Mouse (Mus musculus) gastrocnemius, postnatal 10 days (tissue): Measurements from ENCODE around the gene Tec. TPM values are rescaled to one million over a fixed set of nuclear protein-coding genes. Genes with fewer than 3 reads are reported as not detected.

Source experiments
- DNase-seq: peaks from one replicate; pipeline ENCODE4 v3.0.0; 2021; ENCODE audit warnings: mixed read lengths
- total RNA-seq, 2 experiments: library from RNA; stranded (reverse); gene quantifications; 2 replicates each; pipeline ENCODE4 v1.2.3; 2021

Tec gene
- total RNA-seq, 2 experiments from 2014 or later, result 2.3 to 4.3 TPM

DNA sequence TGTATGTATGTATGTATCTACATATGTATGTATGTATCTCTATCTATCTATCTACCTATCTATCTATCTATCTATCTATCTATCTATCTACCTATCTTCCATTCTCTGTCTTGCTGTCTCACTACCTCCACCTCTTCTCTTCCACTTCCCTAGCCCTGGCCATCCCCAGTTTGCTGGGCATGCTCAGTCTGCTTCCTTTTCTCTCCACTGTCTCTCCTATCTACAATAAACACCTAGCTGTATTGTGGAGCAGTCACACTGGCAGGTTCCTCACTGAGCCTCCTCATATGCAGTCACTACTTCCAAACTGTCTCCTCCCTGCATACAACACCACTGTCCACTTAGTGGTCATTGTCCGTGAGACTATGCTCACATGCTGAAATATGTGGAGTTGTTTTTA lies 135.4 kb downstream of the Tec start:
- DNase-seq, result no peak

GRCm38 (mm10) chr5:72725404-72725803 lies 142.9 kb downstream of the Tec start:
- no peak for DNase-seq

DNA sequence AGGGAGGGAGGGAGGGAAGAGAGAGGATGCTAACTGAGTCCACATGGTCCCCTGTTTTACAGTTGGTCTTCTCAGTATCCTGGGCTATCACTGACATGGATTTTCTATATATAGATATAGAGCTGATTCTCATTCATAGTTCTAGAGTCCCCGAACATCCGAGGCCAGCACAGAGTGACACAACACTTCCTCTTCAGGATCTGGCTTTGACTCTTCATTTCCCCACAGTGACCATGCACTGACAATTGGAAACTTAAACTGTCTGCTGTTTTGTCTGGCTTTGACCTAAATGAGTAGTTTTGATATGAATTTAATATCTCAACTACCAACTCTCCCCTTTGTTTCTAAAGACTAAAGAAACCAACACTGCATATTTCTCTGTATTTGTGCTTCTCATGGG lies 144.9 kb downstream of the Tec start:
- DNase-seq, result no peak

GRCm38 (mm10) chr5:72720587-72720986 lies 147.7 kb downstream of the Tec start:
- no peak for DNase-seq

DNA sequence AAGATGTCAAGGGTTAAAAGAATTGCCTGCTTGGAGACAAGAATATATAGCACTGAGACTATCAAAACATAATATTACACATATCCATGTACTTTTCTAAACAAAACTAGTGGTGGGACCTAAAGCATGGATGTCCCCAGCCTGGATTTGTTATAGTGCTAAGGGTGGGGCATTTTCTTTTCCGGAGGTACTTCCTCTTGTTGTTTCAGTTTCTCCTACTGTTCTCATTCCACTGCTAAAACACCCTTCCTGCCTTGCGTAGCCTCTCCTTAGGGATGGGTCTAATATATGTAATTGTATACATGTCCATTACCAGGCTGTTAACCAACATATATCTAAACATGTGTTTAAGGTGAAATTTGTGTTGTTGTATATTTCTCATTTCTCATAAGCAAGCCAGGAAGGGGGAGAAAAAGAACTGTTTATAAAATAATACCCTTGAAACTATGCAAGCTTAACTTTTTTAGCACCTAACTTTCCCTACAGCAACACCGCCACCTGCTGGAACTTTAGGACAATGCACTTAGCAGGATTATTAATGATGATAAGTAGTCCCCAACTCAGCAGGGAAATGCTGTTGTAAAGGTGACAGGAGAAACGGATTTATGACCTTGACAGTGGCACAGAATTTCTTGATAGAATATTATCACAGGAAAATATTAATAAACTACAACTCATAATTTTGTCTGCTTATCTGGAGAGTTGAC lies 157.6 kb downstream of the Tec start:
- DNase-seq, result peak; percentile 71

DNA sequence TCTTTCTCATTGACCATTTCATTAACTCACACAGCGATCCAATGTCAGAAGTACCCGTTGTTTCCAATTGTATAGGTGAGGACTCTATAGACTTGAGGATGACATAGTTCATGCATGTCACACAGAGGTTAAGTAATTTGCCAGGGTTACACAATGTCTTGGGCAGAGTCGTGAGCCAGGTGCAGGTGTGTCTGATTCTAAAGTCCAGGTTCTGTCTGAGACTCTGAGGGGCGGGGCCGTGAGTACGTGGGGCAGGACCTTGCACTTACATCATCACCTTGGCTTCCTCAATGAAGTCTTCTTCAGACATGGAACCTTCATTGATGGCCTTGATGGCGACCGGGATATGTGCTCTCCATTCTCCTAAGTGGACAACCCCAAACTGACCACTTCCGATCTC lies 158.3 kb downstream of the Tec start:
- no peak for DNase-seq

DNA sequence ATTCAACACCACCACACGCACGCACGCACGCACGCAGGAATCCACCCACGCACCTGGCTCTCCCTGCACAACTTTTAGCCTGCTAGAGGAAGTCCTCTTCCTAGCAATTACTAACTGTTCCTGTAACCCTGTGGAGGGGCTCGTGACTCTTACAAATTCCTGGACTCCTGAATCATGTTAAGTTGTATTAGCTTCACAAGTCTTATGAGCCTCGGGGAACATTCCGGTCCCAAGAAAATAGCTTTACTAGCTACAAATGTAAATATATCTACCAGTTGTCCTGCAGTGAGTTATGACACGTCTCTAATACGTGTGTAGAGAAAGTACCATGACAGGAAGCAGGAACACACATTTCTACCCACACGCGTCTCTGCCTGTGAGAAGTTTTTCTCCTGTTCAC lies 158.8 kb downstream of the Tec start:
- DNase-seq, result no peak

GRCm38 (mm10) chr5:72706722-72707121 lies 161.6 kb downstream of the Tec start:
- no peak for DNase-seq

GRCm38 (mm10) chr5:72706095-72706494 lies 162.2 kb downstream of the Tec start:
- DNase-seq, result no peak

Other genes starting within 250 kb of the Tec start
- gene Cnga1, start 224.2 kb downstream of the Tec start, total RNA-seq, result not detected
- under 1 TPM; 0.26 to 0.41 TPM for gene Nipal1, start 220.7 kb downstream of the Tec start, total RNA-seq
- gene Txk, start 115.7 kb downstream of the Tec start, total RNA-seq, result not detected
- 10 to 100 TPM; 80.4 to 87.9 TPM for gene Slain2, start 45.8 kb upstream of the Tec start, total RNA-seq
- gene Gm10135, start 106.2 kb upstream of the Tec start, total RNA-seq, result not detected
- gene Slc10a4, start 138.4 kb upstream of the Tec start, total RNA-seq, result not detected